Mouse (Mus musculus) urinary bladder, adult 2 months (tissue): ENCODE results near the gene Tyrp1. TPM values are rescaled to one million over a fixed set of nuclear protein-coding genes. Genes with fewer than 3 reads are reported as not detected.

Experiments
- DNase-seq: peaks from one replicate; pipeline ENCODE4 v3.0.0; 2022; ENCODE audit warnings: low spot score
- polyA plus RNA-seq: library from polyadenylated mRNA; depleted of rRNA; stranded (reverse); fragments of >200 nt; gene quantifications from 2 replicates; pipeline ENCODE4 v1.2.3, GENCODE M21; 2012; rRNA removed

The Tyrp1 gene
- polyA plus RNA-seq, 1 experiment: 0.03 TPM

DNA sequence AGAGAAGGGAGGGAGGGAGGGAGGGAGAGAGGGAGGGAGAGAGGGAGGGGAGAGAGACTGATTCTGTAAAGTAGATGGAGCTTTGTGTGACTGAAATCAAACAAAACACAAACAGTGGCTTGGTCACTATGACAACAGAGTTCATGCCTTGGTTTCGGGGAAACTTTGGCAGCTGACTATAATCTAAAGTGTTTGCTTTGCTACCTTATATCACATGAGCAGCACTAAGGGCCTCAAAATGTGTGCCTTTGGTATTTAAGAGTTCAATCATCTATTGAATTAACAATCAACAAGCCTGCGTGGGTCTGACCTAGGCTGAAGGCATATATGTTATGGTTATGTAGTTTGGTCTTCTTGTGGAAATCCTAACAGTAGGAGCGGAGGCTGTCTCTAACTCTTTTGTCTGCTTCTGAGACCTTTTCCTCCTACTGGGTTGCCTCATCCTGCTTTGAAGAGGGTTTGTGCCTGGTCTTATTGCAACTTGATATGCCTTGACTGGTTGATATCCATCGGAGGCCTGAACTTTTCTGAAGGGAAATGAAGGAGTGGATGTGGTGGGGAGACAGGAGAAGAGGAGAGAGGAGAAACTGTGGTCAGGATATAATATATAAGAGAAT, 61.5 kb downstream of the Tyrp1 start:
- no peak for DNase-seq

Other genes starting within 250 kb of the Tyrp1 start
- gene Lurap1l, start 76.5 kb downstream of the Tyrp1 start, polyA plus RNA-seq: 29.9 and 31.4 TPM in 2 replicates